Mouse (Mus musculus): ENCODE results near the gene Tmem178b.

The Tmem178b gene

GRCm38 (mm10) chr6:39872901-39873591 is at the start of gene Tmem178b:
TSS of gene Tmem178b (plus strand) at chr6:39873271.
- in situ Hi-C loops (cut with MboI; ENCODE audit: low sequenced_read_pairs) = no loop called here

- in situ Hi-C loops (cut with MboI; ENCODE audit: low sequenced_read_pairs) = no loop called here
Measured at GRCm38 (mm10) chr6:39828736-39829135, 44.3 kb upstream of the Tmem178b start.

GRCm38 (mm10) chr6:39843698-39844342 is 29.3 kb upstream of the Tmem178b start:
- in situ Hi-C loops (cut with MboI; ENCODE audit: low sequenced_read_pairs) = no loop called here

GRCm38 (mm10) chr6:39847538-39847937 is 25.5 kb upstream of the Tmem178b start:
- in situ Hi-C loops (cut with MboI; ENCODE audit: low sequenced_read_pairs) = no loop called here

- in situ Hi-C loops (cut with MboI; ENCODE audit: low sequenced_read_pairs) = no loop called here
Measured at GRCm38 (mm10) chr6:39848766-39849165, 24.3 kb upstream of the Tmem178b start.

- in situ Hi-C loops (cut with MboI; ENCODE audit: low sequenced_read_pairs) = no loop called here
Measured at GRCm38 (mm10) chr6:39849667-39850066, 23.4 kb upstream of the Tmem178b start.

- in situ Hi-C loops (cut with MboI; ENCODE audit: low sequenced_read_pairs) = no loop called here
Measured at GRCm38 (mm10) chr6:39870271-39871135, 2.6 kb upstream of the Tmem178b start.

GRCm38 (mm10) chr6:39871381-39872305 is 1.4 kb upstream of the Tmem178b start:
- in situ Hi-C loops (cut with MboI; ENCODE audit: low sequenced_read_pairs) = no loop called here

- in situ Hi-C loops (cut with MboI; ENCODE audit: low sequenced_read_pairs) = no loop called here
Measured at GRCm38 (mm10) chr6:39872306-39872900, 668 bp upstream of the Tmem178b start.

GRCm38 (mm10) chr6:39875186-39875585 is 2.1 kb downstream of the Tmem178b start:
- in situ Hi-C loops (cut with MboI; ENCODE audit: low sequenced_read_pairs) = no loop called here

- in situ Hi-C loops (cut with MboI; ENCODE audit: low sequenced_read_pairs) = no loop called here
Measured at GRCm38 (mm10) chr6:39876444-39876843, 3.4 kb downstream of the Tmem178b start.

GRCm38 (mm10) chr6:39890811-39891210 is 17.7 kb downstream of the Tmem178b start:
- in situ Hi-C loops (cut with MboI; ENCODE audit: low sequenced_read_pairs) = no loop called here

- in situ Hi-C loops (cut with MboI; ENCODE audit: low sequenced_read_pairs) = no loop called here
Measured at GRCm38 (mm10) chr6:39896500-39896899, 23.4 kb downstream of the Tmem178b start.

- in situ Hi-C loops (cut with MboI; ENCODE audit: low sequenced_read_pairs) = no loop called here
Measured at GRCm38 (mm10) chr6:39899231-39899630, 26.2 kb downstream of the Tmem178b start.

- in situ Hi-C loops (cut with MboI; ENCODE audit: low sequenced_read_pairs) = no loop called here
Measured at GRCm38 (mm10) chr6:39903220-39903773, 30.2 kb downstream of the Tmem178b start.

GRCm38 (mm10) chr6:39903845-39904244 is 30.8 kb downstream of the Tmem178b start:
- in situ Hi-C loops (cut with MboI; ENCODE audit: low sequenced_read_pairs) = no loop called here

- in situ Hi-C loops (cut with MboI; ENCODE audit: low sequenced_read_pairs) = no loop called here
Measured at GRCm38 (mm10) chr6:39914956-39915355, 41.9 kb downstream of the Tmem178b start.

GRCm38 (mm10) chr6:39915636-39916281 is 42.7 kb downstream of the Tmem178b start:
- in situ Hi-C loops (cut with MboI; ENCODE audit: low sequenced_read_pairs) = no loop called here

GRCm38 (mm10) chr6:39916514-39916913 is 43.4 kb downstream of the Tmem178b start:
- in situ Hi-C loops (cut with MboI; ENCODE audit: low sequenced_read_pairs) = no loop called here

Data from CH12F3 (cell line).